Mouse (Mus musculus) CH12.LX (cell line): ENCODE measurements around the gene Ttc39b.

ENCODE experiments used
- BHLHE40 ChIP-seq: IDR thresholded peaks from 2 replicates; pipeline ENCODE4 v1.6.1; 2011; ENCODE audit warnings: mild to moderate bottlenecking, low read depth, low read length, improper control_type of control experiment
- CTCF ChIP-seq, 2 experiments: IDR thresholded peaks in 1 of 2; conservative IDR thresholded peaks in 1 of 2; 2 replicates each; pipeline ENCODE4 v1.5.1; 2011 to 2012; ENCODE audit warnings: low read depth in 2 of 2, low read length in 2 of 2, improper control_type of control experiment in 1 of 2, inconsistent platforms in 1 of 2, mild to moderate bottlenecking in 1 of 2, moderate library complexity in 1 of 2
- EP300 ChIP-seq: IDR thresholded peaks from 2 replicates; pipeline ENCODE4 v1.6.1; 2011; ENCODE audit warnings: low read length, improper control_type of control experiment
- MAFK ChIP-seq: IDR thresholded peaks from 2 replicates; pipeline ENCODE4 v1.6.1; 2011; ENCODE audit warnings: low read length, improper control_type of control experiment; ENCODE audit not compliant: insufficient replicate concordance
- MAX ChIP-seq: IDR thresholded peaks from 2 replicates; pipeline ENCODE4 v1.6.1; 2011; ENCODE audit warnings: low read length, improper control_type of control experiment
- MEF2A ChIP-seq: IDR thresholded peaks from 2 replicates; pipeline ENCODE4 v1.6.1; 2014; ENCODE audit warnings: low read depth, mild to moderate bottlenecking, inconsistent platforms, low read length, improper control_type of control experiment, borderline replicate concordance
- NELFE ChIP-seq: IDR thresholded peaks from 2 replicates; pipeline ENCODE4 v1.6.1; 2011; ENCODE audit warnings: low read depth, low read length, improper control_type of control experiment
- POLR2A ChIP-seq: IDR thresholded peaks from 2 replicates; pipeline ENCODE4 v1.6.1; 2011; ENCODE audit warnings: low read depth, mild to moderate bottlenecking, improper control_type of control experiment, low read length
- RCOR1 ChIP-seq: conservative IDR thresholded peaks from 2 replicates; pipeline ENCODE4 v1.6.1; 2012; ENCODE audit warnings: low read depth, mild to moderate bottlenecking, inconsistent platforms, low read length, improper control_type of control experiment
- TBP ChIP-seq: conservative IDR thresholded peaks from 2 replicates; pipeline ENCODE4 v1.6.1; 2011; ENCODE audit warnings: low read depth, low read length, improper control_type of control experiment
- ZC3H11A ChIP-seq: IDR thresholded peaks from 2 replicates; pipeline ENCODE4 v1.6.1; 2012; ENCODE audit warnings: low read depth, mild to moderate bottlenecking, inconsistent platforms, low read length, improper control_type of control experiment
- ZNF384 ChIP-seq: IDR thresholded peaks from 2 replicates; pipeline ENCODE4 v1.6.1; 2012; ENCODE audit warnings: low read depth, low read length, improper control_type of control experiment, inconsistent platforms

- TF ChIP-seq RCOR1 (no peak), CTCF (conservative IDR thresholded peaks at IDR 0.05 in 1 of 2, IDR thresholded peaks at IDR 0.05 in 1 of 2; ENCODE audit: low read depth in 2 of 2, low read length in 2 of 2) (no peak), MAX (no peak), POLR2A (no peak), TBP (no peak), MEF2A (no peak), ZNF384 (no peak), MAFK (no peak), NELFE (no peak), BHLHE40 (no peak), EP300 (no peak), ZC3H11A (no peak)
Observed at GRCm38 (mm10) chr4:83215776-83216175, 108.3 kb downstream of the Ttc39b start.
